Mouse (Mus musculus): ENCODE results near the gene Gm11568.

- TF ChIP-seq POLR2A (IDR thresholded peaks at IDR 0.05; ENCODE audit: insufficient read depth, low read depth, low read length) (no peak), CTCF (IDR thresholded peaks at IDR 0.05; ENCODE audit: insufficient read depth, low read depth, low read length) (no peak)
Observed at GRCm38 (mm10) chr11:99842185-99842584, 15.5 kb upstream of the Gm11568 start.

All from olfactory bulb, adult 2 months (tissue).